ENCODE assay signal across 22 mouse cellular contexts in genomic region chr14:78015540-78016321, GRCm38 (mm10).
DNase-seq lines count a peak whose midpoint lies in the region; ATAC-seq and TF ChIP-seq lines count a peak whose summit lies in the region.
"Had no signal": no experiment of that assay in that cellular context is flagged by ENCODE, and none has a peak within 500 bp of the region (broad histone marks: within the 10 kb centered on the region; RNA-seq: fewer than 3 reads in every experiment).

No protein-coding gene starts in this region.

- no peak for TF ChIP-seq CTCF in forebrain, postnatal 0 days (IDR thresholded peaks at IDR 0.05; ENCODE audit: low read depth)
- TF ChIP-seq CTCF in layer of hippocampus, adult 2 months (conservative IDR thresholded peaks at IDR 0.05): no peak

- H3K9me3 ChIP-seq in forebrain, embryonic 14.5 days (replicated peaks; ENCODE audit: control insufficient read depth, low read length): no peaks in the 10 kb centered on the region
- no peaks in the 10 kb centered on the region for H3K9me3 ChIP-seq in forebrain, postnatal 0 days (ENCODE audit: low read length)
- no peaks in the 10 kb centered on the region for H3K9me3 ChIP-seq in midbrain, embryonic 14.5 days (ENCODE audit: control insufficient read depth, low read length)
- H3K9me3 ChIP-seq: embryonic facial prominence, embryonic 12.5 days; heart, embryonic 13.5 days; limb, embryonic 13.5 days; lung, embryonic 15.5 days had no signal

- peak; percentile 63 for DNase-seq in forebrain, embryonic 14.5 days (ENCODE audit: low spot score)
- no peak for DNase-seq in forebrain, postnatal 0 days
- DNase-seq in layer of hippocampus, adult 2 months (ENCODE audit: low spot score in 2 of 2): no peak
- no peak for DNase-seq in layer of hippocampus, adult 18-20 months (ENCODE audit: low spot score in 2 of 2)
- peak; percentile 56 for DNase-seq in midbrain, embryonic 14.5 days
- peak; percentile 48 for DNase-seq in retina, postnatal 1 day
- DNase-seq in spleen, adult 18-20 months: no peak
- DNase-seq in urinary bladder, postnatal 36 days (ENCODE audit: low spot score in 2 of 2): no peak
- DNase-seq: adrenal gland, postnatal 14 days; cerebellum, adult 11-12 months; cerebellum, adult 9-11 months; embryo, embryonic 11 days; heart, postnatal 10 days; kidney, postnatal 14 days; right cerebral cortex, postnatal 4 days had no signal

- no peak overlapping the region for H3K4me2 ChIP-seq in forebrain, embryonic 14.5 days (ENCODE audit: low read length)
- H3K4me2 ChIP-seq in forebrain, postnatal 0 days (ENCODE audit: low read depth): no peak overlapping the region
- H3K4me2 ChIP-seq in midbrain, embryonic 14.5 days (ENCODE audit: low read length): no peak overlapping the region
- H3K4me2 ChIP-seq: embryonic facial prominence, embryonic 12.5 days; heart, embryonic 13.5 days; limb, embryonic 13.5 days; liver, embryonic 11.5 days; lung, embryonic 15.5 days had no signal

- ATAC-seq in forebrain, embryonic 14.5 days: peak; percentile 62
- no peak for ATAC-seq in forebrain, postnatal 0 days
- peak; percentile 62; the same call in 1 of the 2 replicates for ATAC-seq in midbrain, embryonic 14.5 days (ENCODE audit: low FRiP score, low TSS enrichment)
- ATAC-seq: intestine, postnatal 0 days had no signal

- no peak overlapping the region for H3K4me3 ChIP-seq in forebrain, embryonic 14.5 days (ENCODE audit: low read depth, low read length)
- no peak overlapping the region for H3K4me3 ChIP-seq in forebrain, postnatal 0 days (ENCODE audit: low read depth, low read length)
- no peak overlapping the region for H3K4me3 ChIP-seq in layer of hippocampus, adult 2 months
- H3K4me3 ChIP-seq in midbrain, embryonic 14.5 days (replicated peaks; ENCODE audit: low read depth, low read length): no peak overlapping the region
- H3K4me3 ChIP-seq: embryonic facial prominence, embryonic 12.5 days; heart, embryonic 13.5 days; limb, embryonic 13.5 days; lung, embryonic 15.5 days had no signal

- 24% methylated on average over 7 of the region's 7 CpGs for WGBS in forebrain, embryonic 14.5 days
- 23% methylated on average over 7 of the region's 7 CpGs for WGBS in forebrain, postnatal 0 days
- WGBS in midbrain, embryonic 14.5 days: 18% methylated on average over 7 of the region's 7 CpGs

- peaks cover 8% of the 10 kb centered on the region; the same call in 1 of the 2 replicates for H3K4me1 ChIP-seq in forebrain, embryonic 14.5 days (ENCODE audit: control insufficient read depth, insufficient read depth, low read length)
- H3K4me1 ChIP-seq in forebrain, postnatal 0 days (ENCODE audit: insufficient read depth): no peaks in the 10 kb centered on the region
- peaks cover 12% of the 10 kb centered on the region for H3K4me1 ChIP-seq in midbrain, embryonic 14.5 days (ENCODE audit: control insufficient read depth, insufficient read depth, low read length)
- H3K4me1 ChIP-seq: embryonic facial prominence, embryonic 12.5 days; heart, embryonic 13.5 days; limb, embryonic 13.5 days had no signal

- no peaks in the 10 kb centered on the region for H3K36me3 ChIP-seq in forebrain, embryonic 14.5 days (ENCODE audit: control insufficient read depth, insufficient read depth, low read length)
- no peaks in the 10 kb centered on the region for H3K36me3 ChIP-seq in forebrain, postnatal 0 days (ENCODE audit: insufficient read depth)
- no peaks in the 10 kb centered on the region for H3K36me3 ChIP-seq in midbrain, embryonic 14.5 days (ENCODE audit: control insufficient read depth, insufficient read depth, low read length)
- H3K36me3 ChIP-seq: embryonic facial prominence, embryonic 12.5 days; G1E; heart, embryonic 13.5 days; limb, embryonic 13.5 days; lung, embryonic 15.5 days had no signal

- H3K9ac ChIP-seq in forebrain, embryonic 14.5 days (ENCODE audit: low read length): no peak overlapping the region
- no peak overlapping the region for H3K9ac ChIP-seq in forebrain, postnatal 0 days
- H3K9ac ChIP-seq in midbrain, embryonic 14.5 days (replicated peaks; ENCODE audit: low read length): no peak overlapping the region
- H3K9ac ChIP-seq: embryonic facial prominence, embryonic 12.5 days; heart, embryonic 13.5 days; limb, embryonic 13.5 days; lung, embryonic 15.5 days had no signal

- H3K27ac ChIP-seq in forebrain, embryonic 14.5 days (ENCODE audit: low read depth, low read length): no peak overlapping the region
- H3K27ac ChIP-seq in forebrain, postnatal 0 days (ENCODE audit: low read depth, low read length): no peak overlapping the region
- 0 out of 2 replicates have a peak overlapping the region, but pooled peaks have one; percentile 11 for H3K27ac ChIP-seq in layer of hippocampus, adult 2 months
- no peak overlapping the region for H3K27ac ChIP-seq in midbrain, embryonic 14.5 days (replicated peaks; ENCODE audit: low read depth, low read length)
- H3K27ac ChIP-seq: embryonic facial prominence, embryonic 12.5 days; heart, embryonic 13.5 days; limb, embryonic 13.5 days; lung, embryonic 15.5 days had no signal

- no peaks in the 10 kb centered on the region for H3K27me3 ChIP-seq in forebrain, embryonic 14.5 days (replicated peaks; ENCODE audit: control insufficient read depth, insufficient read depth, low read length)
- H3K27me3 ChIP-seq in forebrain, postnatal 0 days (ENCODE audit: insufficient read depth, low read length): no peaks in the 10 kb centered on the region
- peaks cover 11% of the 10 kb centered on the region for H3K27me3 ChIP-seq in midbrain, embryonic 14.5 days (ENCODE audit: control insufficient read depth, insufficient read depth, low read length)
- H3K27me3 ChIP-seq: embryonic facial prominence, embryonic 12.5 days; heart, embryonic 13.5 days; limb, embryonic 13.5 days; lung, embryonic 15.5 days had no signal

Comparison
In these comparisons a context has a peak if more than half of its experiments do, and no peak if none do; other contexts are left out.
1. DNase-seq: peak in forebrain, embryonic 14.5 days (single experiment), midbrain, embryonic 14.5 days (single experiment) and retina, postnatal 1 day (single experiment); none in forebrain, postnatal 0 days (single experiment), layer of hippocampus, adult 2 months (0 of 2), layer of hippocampus, adult 18-20 months (0 of 2), spleen, adult 18-20 months (0 of 2) and urinary bladder, postnatal 36 days (0 of 2).